8 mouse cellular contexts compared by ENCODE assay signal in genomic region chr15:89075478-89076147, GRCm38 (mm10). TPM values are rescaled to one million over a fixed set of nuclear protein-coding genes. Genes with fewer than 3 reads are reported as not detected.
A peak's percentile ranks its signal among the peaks of the same experiment; 100 is the strongest.
DNase-seq lines count a peak whose midpoint lies in the region; ATAC-seq lines count a peak whose summit lies in the region.

No protein-coding gene starts in this region.

- peak overlapping the region; percentile 89 for H3K4me3 ChIP-seq in hindbrain, embryonic 15.5 days

- peak overlapping the region; percentile 93 for H3K27ac ChIP-seq in hindbrain, embryonic 15.5 days (replicated peaks)

- H3K36me3 ChIP-seq in hindbrain, embryonic 15.5 days, result 0 out of 2 replicates have a peak, but pooled peaks cover 2% of the 10 kb centered on the region

- no peaks in the 10 kb centered on the region for H3K9me3 ChIP-seq in hindbrain, embryonic 15.5 days

- ATAC-seq in hindbrain, embryonic 15.5 days (ENCODE audit: low FRiP score, low read depth), result peak; percentile 93
- peak; percentile 60 for ATAC-seq in megakaryocyte, adult 5-6 weeks (ENCODE audit: poor library complexity, severe bottlenecking)

- WGBS in hindbrain, embryonic 15.5 days, result under 1% methylated on average over 54 of the region's 59 CpGs

- no peaks in the 10 kb centered on the region for H3K27me3 ChIP-seq in hindbrain, embryonic 15.5 days

- H3K4me2 ChIP-seq in hindbrain, embryonic 15.5 days, result peak overlapping the region; percentile 79

- DNase-seq in ZHBTc4 (ENCODE audit: low read depth, low spot score), result peak; percentile 85
- peak; percentile 85 to 91 for DNase-seq in cerebellum, postnatal 36 days
- peak; percentile 77 to 82 for DNase-seq in frontal cortex, postnatal 36 days (ENCODE audit: low spot score in 2 of 2)
- DNase-seq in left cerebral cortex, adult 8-10 months (ENCODE audit: low spot score in 2 of 2), result peak; percentile 76 to 80
- peak; percentile 89 for DNase-seq in right cerebral cortex, adult 18-20 months
- peak; percentile 78 for DNase-seq in urinary bladder, adult 2 months (ENCODE audit: low spot score)

- H3K4me1 ChIP-seq in hindbrain, embryonic 15.5 days (replicated peaks), result peaks cover 42% of the 10 kb centered on the region

- peak overlapping the region; percentile 84 for H3K9ac ChIP-seq in hindbrain, embryonic 15.5 days

RNA-seq across cellular contexts. Expression of gene Trabd, which starts 0.7 kb away (rescaled TPM):
- 37.9 and 41.7 TPM in 2 replicates for polyA plus RNA-seq in hindbrain, embryonic 15.5 days (2015; fragmentation: Nextera tagmentation; extraction: Ambion mirVana)
- 10 to 100 TPM; 17.3 to 21.8 (median 18.0) TPM for total RNA-seq in left cerebral cortex, adult 8-10 months (2022)
- total RNA-seq in megakaryocyte, adult 5-6 weeks (2015), result 25.6 and 26.7 TPM in 2 replicates
- 27.7 and 31.8 TPM in 2 replicates for total RNA-seq in megakaryocyte, adult 5-6 weeks (2017)
- 33.3 and 36.9 TPM in 2 replicates for polyA plus RNA-seq in urinary bladder, adult 2 months (2012; rRNA removed)

RNA-seq across cellular contexts. Expression of gene Selenoo, which starts 13.3 kb away (rescaled TPM):
- polyA plus RNA-seq in hindbrain, embryonic 15.5 days (2015; fragmentation: Nextera tagmentation; extraction: Ambion mirVana), result 20.1 and 21.3 TPM in 2 replicates
- 10 to 100 TPM; 22.7 to 27.6 (median 24.7) TPM for total RNA-seq in left cerebral cortex, adult 8-10 months (2022)
- total RNA-seq in megakaryocyte, adult 5-6 weeks (2015), result 11.4 and 13.8 TPM in 2 replicates
- 17.4 and 18.0 TPM in 2 replicates for total RNA-seq in megakaryocyte, adult 5-6 weeks (2017)
- 25.0 and 27.2 TPM in 2 replicates for polyA plus RNA-seq in urinary bladder, adult 2 months (2012; rRNA removed)

RNA-seq across cellular contexts. Expression of gene Panx2, which starts 16.1 kb away (rescaled TPM):
- polyA plus RNA-seq in hindbrain, embryonic 15.5 days (2015; fragmentation: Nextera tagmentation; extraction: Ambion mirVana), result 7.9 and 9.2 TPM in 2 replicates
- 100 to 1,000 TPM; 108 to 121 (median 111) TPM for total RNA-seq in left cerebral cortex, adult 8-10 months (2022)
- not detected in 2 replicates for total RNA-seq in megakaryocyte, adult 5-6 weeks (2015)
- not detected in 2 replicates for total RNA-seq in megakaryocyte, adult 5-6 weeks (2017)
- 0.67 and 0.78 TPM in 2 replicates for polyA plus RNA-seq in urinary bladder, adult 2 months (2012; rRNA removed)

RNA-seq across cellular contexts. Expression of gene Tubgcp6, which starts 47.3 kb away (rescaled TPM):
- polyA plus RNA-seq in hindbrain, embryonic 15.5 days (2015; fragmentation: Nextera tagmentation; extraction: Ambion mirVana), result 16.6 and 16.9 TPM in 2 replicates
- total RNA-seq in left cerebral cortex, adult 8-10 months (2022), result 10 to 100 TPM; 27.2 to 30.8 (median 28.6) TPM
- 11.0 and 15.5 TPM in 2 replicates for total RNA-seq in megakaryocyte, adult 5-6 weeks (2015)
- total RNA-seq in megakaryocyte, adult 5-6 weeks (2017), result 16.0 and 17.3 TPM in 2 replicates
- 15.3 and 15.4 TPM in 2 replicates for polyA plus RNA-seq in urinary bladder, adult 2 months (2012; rRNA removed)

RNA-seq across cellular contexts. Expression of gene Hdac10, which starts 52.9 kb away (rescaled TPM):
- polyA plus RNA-seq in hindbrain, embryonic 15.5 days (2015; fragmentation: Nextera tagmentation; extraction: Ambion mirVana), result 25.3 and 27.6 TPM in 2 replicates
- 10 to 100 TPM; 12.5 to 17.1 (median 14.2) TPM for total RNA-seq in left cerebral cortex, adult 8-10 months (2022)
- total RNA-seq in megakaryocyte, adult 5-6 weeks (2015), result 5.3 and 7.8 TPM in 2 replicates
- 11.0 and 12.8 TPM in 2 replicates for total RNA-seq in megakaryocyte, adult 5-6 weeks (2017)
- polyA plus RNA-seq in urinary bladder, adult 2 months (2012; rRNA removed), result 27.2 and 36.4 TPM in 2 replicates

Comparison
In these comparisons a context has a peak if more than half of its experiments do, and no peak if none do; other contexts are left out.
1. Peak in every context shown above with its lines: DNase-seq, ATAC-seq, H3K4me3 ChIP-seq and H3K27ac ChIP-seq.
2. RNA of gene Panx2, which starts 16.1 kb away (total RNA-seq): 108 to 121 TPM in left cerebral cortex, adult 8-10 months; not detected in megakaryocyte, adult 5-6 weeks; every median in the first group is over 100 times any median in the second.